Mouse (Mus musculus) ES-Bruce4 (cell line): ENCODE data around the gene Ywhae.

Experiments
- CTCF ChIP-seq: IDR thresholded peaks from one replicate; pipeline ENCODE4 v1.8.1; 2011; ENCODE audit warnings: low read depth, low read length
- EP300 ChIP-seq: IDR thresholded peaks from 2 replicates; pipeline ENCODE4 v1.6.1; 2011; ENCODE audit warnings: low read depth, low read length; ENCODE audit not compliant: insufficient read depth
- POLR2A ChIP-seq: IDR thresholded peaks from one replicate; pipeline ENCODE4 v1.8.1; 2011; ENCODE audit warnings: low read length; ENCODE audit not compliant: insufficient read depth

GRCm38 (mm10) chr11:75727168-75727567 is 5.5 kb upstream of the Ywhae start:
- TF ChIP-seq CTCF (no peak), POLR2A (no peak), EP300 (no peak)
